Mouse (Mus musculus) hindlimb bud, embryonic 11.5 days (tissue): ENCODE measurements around the gene Tbx5.

Source experiments
- DNase-seq: peaks from one replicate; pipeline ENCODE4 v3.0.0-alpha.2; 2012; ENCODE audit warnings: low read depth, low spot score; ENCODE audit errors: extremely low spot score

Gene Tbx5

GRCm38 (mm10) chr5:119832479-119832796 lies at the start of gene Tbx5:
TSS of gene Tbx5 (plus strand) at chr5:119832668.
- no peak for DNase-seq

DNA sequence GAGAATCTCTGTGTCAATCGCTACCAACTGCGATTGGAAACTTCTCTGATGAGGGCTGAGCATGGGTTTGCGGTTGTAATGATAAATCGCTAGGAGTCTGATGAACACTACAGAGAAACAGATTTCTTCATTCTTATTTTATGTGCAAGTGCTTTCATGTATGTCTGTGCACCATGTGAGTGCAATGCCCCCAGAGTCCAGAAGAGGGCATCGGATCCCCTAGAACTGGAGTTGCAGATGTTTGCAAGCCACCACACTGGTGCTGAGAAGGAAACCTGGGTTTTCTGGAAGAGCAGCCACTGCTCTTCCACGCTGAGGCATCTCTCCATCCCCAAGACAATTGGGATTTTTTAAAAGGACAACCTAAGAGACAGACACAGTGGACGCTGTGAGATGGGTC lies 46.5 kb upstream of the Tbx5 start:
- no peak for DNase-seq

GRCm38 (mm10) chr5:119791664-119792063 lies 40.8 kb upstream of the Tbx5 start:
- DNase-seq = no peak

DNA sequence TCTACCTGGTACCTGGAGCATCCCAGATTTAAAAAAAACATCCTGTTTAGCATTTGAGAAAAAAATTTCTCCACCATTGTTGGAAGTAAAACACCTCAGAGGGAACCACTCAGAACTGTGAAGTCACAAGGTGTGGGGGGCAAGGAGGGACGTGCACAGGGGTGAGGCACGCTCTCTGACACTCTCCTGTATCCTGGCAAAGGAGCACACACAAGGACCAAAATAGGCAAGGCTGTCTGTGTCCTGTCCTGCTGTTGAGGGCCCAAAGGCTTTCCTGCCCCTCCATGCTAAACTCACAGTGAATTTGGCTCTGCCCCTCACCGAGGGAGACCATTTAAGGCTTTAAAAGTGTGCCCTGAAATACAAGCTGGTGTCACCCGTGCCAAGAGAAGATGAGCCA lies 38.5 kb upstream of the Tbx5 start:
- DNase-seq = no peak

GRCm38 (mm10) chr5:119795376-119795775 lies 37.1 kb upstream of the Tbx5 start:
- no peak for DNase-seq

- DNase-seq = no peak
Observed at GRCm38 (mm10) chr5:119795777-119796176, 36.7 kb upstream of the Tbx5 start.

GRCm38 (mm10) chr5:119796443-119797160 lies 35.9 kb upstream of the Tbx5 start:
- DNase-seq = no peak

DNA sequence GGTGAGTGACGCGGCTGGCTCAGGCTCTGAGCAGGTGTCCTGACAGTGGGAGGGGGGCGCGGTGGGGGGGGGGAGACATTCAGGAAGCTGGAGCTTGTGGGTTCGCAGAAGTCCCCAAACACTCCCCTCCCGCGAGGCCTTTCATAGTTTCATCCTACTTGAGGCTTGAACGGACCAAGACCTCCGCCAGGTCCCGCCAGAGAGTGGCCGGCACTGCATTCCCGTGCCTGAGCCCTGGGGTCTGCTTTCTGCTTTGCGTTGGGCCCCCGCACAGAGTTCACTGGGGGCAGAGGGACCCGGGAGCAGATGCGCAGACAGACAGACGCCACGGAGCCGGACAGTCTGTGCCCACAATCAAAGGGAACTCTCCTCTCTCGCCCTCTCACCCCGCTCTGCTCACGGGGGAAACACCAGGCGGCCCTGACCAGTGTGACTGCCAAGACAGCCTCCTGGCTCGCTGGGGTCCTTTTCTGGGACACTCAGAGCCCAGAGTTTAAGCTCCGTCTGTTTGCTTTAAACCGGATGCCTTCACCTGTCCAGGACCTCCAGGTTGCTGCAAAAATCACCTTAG lies 34.8 kb upstream of the Tbx5 start:
- DNase-seq = no peak

GRCm38 (mm10) chr5:119798261-119798660 lies 34.2 kb upstream of the Tbx5 start:
- DNase-seq = no peak

- DNase-seq = no peak
Observed at GRCm38 (mm10) chr5:119798713-119799418, 33.6 kb upstream of the Tbx5 start.

DNA sequence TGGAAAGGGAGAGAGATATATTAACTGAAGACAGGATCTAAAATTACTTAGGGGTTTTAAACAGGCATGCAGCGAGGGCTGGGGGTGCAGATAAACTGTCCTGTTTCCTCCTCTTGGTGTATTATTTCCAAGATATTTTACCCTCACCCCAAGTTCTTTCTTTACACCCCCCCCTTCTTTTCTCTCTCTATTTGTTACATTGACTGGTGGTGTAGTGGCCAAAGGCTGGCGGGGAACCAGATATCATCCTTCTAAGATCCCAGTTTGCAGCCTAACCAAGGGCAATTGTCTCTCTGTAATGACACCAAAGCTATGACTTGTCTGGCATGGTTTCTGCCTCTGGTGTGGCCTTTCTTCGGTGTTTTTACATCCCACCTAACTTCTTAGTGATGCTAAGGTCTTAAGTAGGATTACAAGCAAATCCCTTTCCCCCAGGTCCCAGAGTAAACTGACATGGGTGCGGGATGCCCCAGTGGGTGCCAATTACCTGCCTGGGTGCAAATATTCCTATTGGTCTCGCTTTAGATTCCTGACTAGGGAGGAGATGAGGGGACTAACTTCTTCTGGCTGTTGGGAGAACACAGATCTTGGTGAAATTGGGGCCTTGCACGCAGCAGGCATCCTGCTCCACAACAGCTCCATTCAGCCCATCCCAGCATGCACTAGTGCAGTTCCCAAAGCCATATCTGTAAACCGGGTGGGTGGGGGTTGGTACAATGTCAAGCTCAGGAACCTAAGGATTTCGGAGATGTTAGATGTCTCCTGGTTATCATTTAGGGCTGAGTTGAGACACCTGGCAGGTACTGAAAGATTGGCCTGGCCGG lies 32.8 kb upstream of the Tbx5 start:
- no peak for DNase-seq

GRCm38 (mm10) chr5:119800243-119800665 lies 32.2 kb upstream of the Tbx5 start:
- no peak for DNase-seq

DNA sequence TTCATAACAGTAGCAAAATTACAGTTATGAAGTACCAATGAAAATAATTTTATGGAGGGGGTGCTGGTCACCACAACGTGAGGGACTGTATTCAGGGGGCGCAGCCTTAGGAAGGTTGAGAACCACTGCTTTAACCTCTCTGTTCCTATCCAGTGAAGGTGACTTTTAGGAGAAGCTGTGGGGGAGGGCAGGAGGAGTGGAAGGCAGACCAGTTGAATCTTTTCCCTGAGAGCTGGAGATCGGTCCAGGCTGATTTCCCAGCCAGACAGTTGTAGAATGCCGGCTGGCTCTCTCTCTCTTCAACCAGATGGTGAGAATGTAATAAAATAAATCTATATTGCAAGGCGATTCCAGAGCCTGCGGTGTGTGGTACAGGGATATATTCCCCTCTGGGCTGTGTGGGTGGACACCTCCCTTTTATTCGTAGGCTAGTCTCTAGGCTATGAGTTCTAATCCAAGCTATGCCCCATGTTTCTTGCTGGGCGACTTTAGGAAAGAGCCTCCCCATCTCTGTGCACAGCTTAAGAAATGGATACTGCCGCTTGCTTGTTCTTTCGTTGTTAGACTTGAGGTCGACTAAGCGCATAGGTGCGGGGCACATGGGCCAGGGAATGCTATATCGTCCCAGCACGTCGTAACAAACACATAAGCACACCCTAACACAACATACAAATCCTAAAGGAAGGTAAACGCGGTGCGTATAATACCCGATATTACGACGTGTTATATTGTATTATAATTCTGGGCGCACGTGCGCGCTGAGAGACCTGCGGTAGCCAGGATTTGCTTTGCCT lies 29.7 kb upstream of the Tbx5 start:
- no peak for DNase-seq

- no peak for DNase-seq
Observed at GRCm38 (mm10) chr5:119803411-119804251, 28.8 kb upstream of the Tbx5 start.

DNA sequence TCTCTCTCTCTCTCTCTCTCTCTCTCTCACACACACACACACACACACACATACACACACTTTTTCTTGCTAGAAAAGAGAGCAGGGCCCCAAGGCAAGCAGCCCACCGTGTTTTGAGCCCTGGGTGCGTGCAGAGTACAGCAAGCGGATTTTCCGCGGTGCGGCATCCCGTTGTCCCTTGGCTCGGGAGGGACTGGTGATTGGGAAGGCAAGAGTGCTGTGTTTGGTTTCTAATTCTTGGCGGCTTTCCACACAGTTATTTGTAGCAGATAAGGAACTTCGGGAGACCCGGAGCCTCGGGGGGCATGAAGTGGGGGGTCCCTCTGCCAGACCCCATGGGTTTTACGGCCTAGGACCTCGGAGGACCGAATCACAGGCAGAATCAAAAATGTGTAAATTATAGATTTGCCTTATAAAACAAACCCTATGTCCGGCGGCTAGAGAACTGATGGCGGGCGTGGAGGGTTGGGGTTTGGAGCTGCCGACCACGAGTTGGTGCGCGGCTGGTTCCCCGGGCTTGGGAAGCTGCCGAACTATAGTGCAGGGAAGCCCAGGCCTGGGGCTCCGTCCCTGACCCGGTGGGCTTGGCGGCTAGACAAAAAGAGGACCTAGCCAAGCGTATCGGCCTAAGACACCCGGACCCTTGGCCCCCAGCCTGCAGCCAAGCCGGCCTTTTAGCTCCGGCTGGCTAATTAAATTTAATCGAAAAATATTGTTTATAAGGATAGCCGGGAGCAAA lies 28.0 kb upstream of the Tbx5 start:
- no peak for DNase-seq

DNA sequence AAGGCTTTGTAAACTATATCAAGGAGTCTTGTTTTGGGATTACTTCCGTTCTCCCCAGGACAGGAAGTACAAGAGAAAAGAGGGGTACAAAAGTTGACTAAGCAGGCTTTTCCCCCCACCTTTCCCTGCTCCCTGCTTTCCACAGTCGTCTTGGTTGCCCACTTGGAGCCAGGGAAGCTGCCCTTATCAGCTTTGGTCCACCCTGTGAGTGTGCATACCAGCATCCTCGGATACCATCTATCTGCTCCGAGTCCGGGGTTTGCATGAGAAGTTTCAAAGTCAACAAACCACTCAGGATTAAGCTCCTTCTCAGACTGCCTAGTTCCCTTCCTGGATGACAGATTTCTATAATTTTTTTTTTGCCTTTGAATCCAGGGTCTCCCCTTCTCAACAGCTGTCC lies 26.8 kb upstream of the Tbx5 start:
- no peak for DNase-seq

DNA sequence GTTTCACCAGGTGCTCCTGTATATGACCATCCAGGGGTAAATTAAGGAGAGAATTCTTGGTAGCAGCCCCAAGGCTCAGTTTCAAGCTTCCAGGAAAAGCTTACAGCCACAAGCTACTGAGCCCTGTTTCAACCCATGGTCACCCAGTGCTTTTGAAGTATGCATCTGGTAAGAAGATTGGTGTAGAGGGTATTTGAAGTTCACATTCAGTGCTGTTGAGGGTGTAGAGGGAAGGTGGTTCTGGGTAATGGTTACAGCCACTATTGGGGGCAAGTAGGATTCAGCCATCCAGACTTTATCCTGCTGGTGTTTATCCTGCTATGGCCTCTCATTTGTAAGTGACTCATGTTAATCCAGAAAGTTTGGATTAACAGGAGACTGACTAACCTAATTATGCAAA lies 26.0 kb upstream of the Tbx5 start:
- no peak for DNase-seq

DNA sequence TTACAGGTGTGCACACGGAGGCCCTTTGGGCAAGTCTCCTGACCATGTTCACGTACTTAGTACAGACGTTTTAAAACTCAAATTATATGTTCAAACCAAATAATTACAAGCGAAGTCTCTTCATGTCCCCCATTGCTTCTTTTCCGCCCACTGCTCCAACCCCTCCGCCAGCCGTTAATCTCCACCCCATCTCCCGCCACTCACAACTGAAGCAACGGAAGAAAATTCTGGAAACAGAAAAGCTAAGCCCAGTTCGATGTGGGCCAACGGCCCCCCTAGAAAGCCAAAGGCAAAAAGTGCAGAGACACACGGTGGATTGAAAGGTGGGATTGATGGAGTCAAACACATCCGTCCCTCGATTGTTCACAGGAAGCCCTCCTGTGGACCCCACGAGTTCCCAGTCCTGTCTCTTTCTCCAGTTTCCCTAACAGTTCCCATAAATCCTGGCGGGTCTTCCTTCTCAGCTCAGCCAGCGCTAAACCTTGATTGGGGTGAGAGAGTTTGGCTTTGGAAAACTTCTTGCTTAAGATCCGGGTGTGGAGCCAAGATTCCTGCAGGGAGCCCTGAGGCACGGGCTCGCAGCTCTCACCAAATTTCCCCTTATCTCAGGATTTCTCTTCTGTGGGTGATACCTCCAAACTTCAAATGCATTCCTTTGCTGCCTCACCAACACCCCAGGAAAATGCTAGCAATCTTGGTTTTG lies 24.8 kb upstream of the Tbx5 start:
- DNase-seq = no peak

DNA sequence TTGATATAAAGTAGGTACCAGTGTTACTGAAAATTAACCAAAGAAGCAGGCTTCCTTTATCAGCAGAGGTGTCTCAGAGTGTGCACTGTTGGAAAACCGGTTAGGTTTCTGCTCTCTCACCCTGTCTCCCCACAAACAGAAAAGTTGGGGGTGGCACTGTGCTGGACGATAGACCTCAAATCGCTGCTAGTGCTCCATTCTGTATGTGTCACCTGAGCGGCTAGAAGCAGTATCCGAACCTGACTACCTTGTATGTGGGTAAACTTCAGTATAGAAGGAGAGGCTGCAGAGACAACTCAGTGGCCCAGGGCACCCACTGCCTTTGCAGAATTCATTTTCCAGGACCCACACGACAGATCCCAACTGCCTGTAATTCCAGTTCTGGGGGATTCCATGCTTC lies 23.8 kb upstream of the Tbx5 start:
- DNase-seq = no peak
